Mouse (Mus musculus) CH12.LX (cell line): ENCODE results near the gene Ctc1. TPM values are rescaled to one million over a fixed set of nuclear protein-coding genes. Genes with fewer than 3 reads are reported as not detected.

Experiments
- DNase-seq: peaks from one replicate; pipeline ENCODE4 v3.0.0-alpha.2; 2013; ENCODE audit errors: extremely low read depth
- H3K27ac ChIP-seq: 2 replicates; pipeline ENCODE4 v1.5.1; 2012; ENCODE audit warnings: low read depth, mild to moderate bottlenecking, control low read depth, moderate library complexity; ENCODE audit not compliant: insufficient read depth
- H3K27me3 ChIP-seq: replicated peaks from 2 replicates; pipeline ENCODE3; 2012; ENCODE audit warnings: inconsistent platforms
- H3K36me3 ChIP-seq, 2 experiments: replicated peaks in 1 of 2; 2 replicates each; pipeline versions ENCODE3 to v1.6.1; 2012; ENCODE audit warnings: inconsistent platforms in 1 of 2, low read length in 1 of 2, mild to moderate bottlenecking in 1 of 2, mixed read lengths in 1 of 2, moderate library complexity in 1 of 2; ENCODE audit not compliant: control insufficient read depth in 1 of 2, insufficient read depth in 1 of 2
- H3K4me1 ChIP-seq, 2 experiments: 2 replicates each; pipeline ENCODE4 v1.6.1; 2012; ENCODE audit warnings: inconsistent platforms in 1 of 2, moderate library complexity in 1 of 2; ENCODE audit not compliant: insufficient read depth in 2 of 2, control insufficient read depth in 1 of 2
- H3K4me2 ChIP-seq: 2 replicates; pipeline ENCODE4 v1.6.1; 2012; ENCODE audit warnings: low read depth, mild to moderate bottlenecking, control low read depth; ENCODE audit not compliant: poor library complexity, insufficient read depth, severe bottlenecking
- H3K4me3 ChIP-seq, 3 experiments: fragments of 150-350 bp in 1 of 3; sonication (generic) in 1 of 3; replicated peaks in 1 of 3; 2 replicates each; pipeline versions ENCODE3 to v1.5.1; 2011 to 2012; ENCODE audit warnings: low read depth in 2 of 3, low read length in 2 of 3, mild to moderate bottlenecking in 2 of 3, moderate library complexity in 2 of 3, control low read depth in 1 of 3, improper control_type of control experiment in 1 of 3, inconsistent platforms in 1 of 3, mixed read lengths in 1 of 3; ENCODE audit not compliant: poor library complexity in 1 of 3
- H3K79me2 ChIP-seq: replicated peaks from 2 replicates; pipeline ENCODE4 v1.6.1; 2012; ENCODE audit warnings: mild to moderate bottlenecking, moderate library complexity; ENCODE audit not compliant: control insufficient read depth, poor library complexity, insufficient read depth, severe bottlenecking; ENCODE audit errors: extremely low read depth
- H3K9ac ChIP-seq: 2 replicates; pipeline ENCODE4 v1.6.1; 2012; ENCODE audit warnings: low read depth, mild to moderate bottlenecking, control low read depth, moderate library complexity; ENCODE audit not compliant: insufficient read depth
- H3K9me3 ChIP-seq: replicated peaks from 2 replicates; pipeline ENCODE3; 2012; ENCODE audit warnings: low read length, inconsistent platforms, mixed read lengths
- BHLHE40 ChIP-seq: IDR thresholded peaks from 2 replicates; pipeline ENCODE4 v1.6.1; 2011; ENCODE audit warnings: mild to moderate bottlenecking, low read depth, low read length, improper control_type of control experiment
- CHD2 ChIP-seq: IDR thresholded peaks from 2 replicates; pipeline ENCODE4 v1.6.1; 2011; ENCODE audit warnings: low read length, improper control_type of control experiment
- E2F4 ChIP-seq: IDR thresholded peaks from 2 replicates; pipeline ENCODE4 v1.6.1; 2011; ENCODE audit warnings: low read depth, low read length, improper control_type of control experiment; ENCODE audit not compliant: insufficient replicate concordance
- GABPA ChIP-seq: IDR thresholded peaks from 2 replicates; pipeline ENCODE4 v1.6.1; 2012; ENCODE audit warnings: low read depth, low read length, improper control_type of control experiment, inconsistent platforms; ENCODE audit not compliant: insufficient replicate concordance
- HCFC1 ChIP-seq: IDR thresholded peaks from 2 replicates; pipeline ENCODE4 v1.6.1; 2012; ENCODE audit warnings: low read depth, mild to moderate bottlenecking, inconsistent platforms, low read length, improper control_type of control experiment
- IRF4 ChIP-seq: IDR thresholded peaks from 2 replicates; pipeline ENCODE4 v1.6.1; 2014; ENCODE audit warnings: low read depth, mild to moderate bottlenecking, inconsistent platforms, low read length, improper control_type of control experiment
- JUN ChIP-seq: IDR thresholded peaks from 2 replicates; pipeline ENCODE4 v1.6.1; 2011; ENCODE audit warnings: low read depth, mild to moderate bottlenecking, low read length, improper control_type of control experiment, moderate library complexity; ENCODE audit not compliant: insufficient read depth
- JUND ChIP-seq: conservative IDR thresholded peaks from 2 replicates; pipeline ENCODE4 v1.6.1; 2011; ENCODE audit warnings: low read depth, low read length, improper control_type of control experiment
- KAT2A ChIP-seq: IDR thresholded peaks from 2 replicates; pipeline ENCODE4 v1.6.1; 2012; ENCODE audit warnings: low read length, improper control_type of control experiment, inconsistent platforms; ENCODE audit not compliant: insufficient replicate concordance
- MAFK ChIP-seq: IDR thresholded peaks from 2 replicates; pipeline ENCODE4 v1.6.1; 2011; ENCODE audit warnings: low read length, improper control_type of control experiment; ENCODE audit not compliant: insufficient replicate concordance
- MAX ChIP-seq: IDR thresholded peaks from 2 replicates; pipeline ENCODE4 v1.6.1; 2011; ENCODE audit warnings: low read length, improper control_type of control experiment
- MAZ ChIP-seq: IDR thresholded peaks from 2 replicates; pipeline ENCODE4 v1.6.1; 2012; ENCODE audit warnings: low read depth, mild to moderate bottlenecking, inconsistent platforms, low read length, improper control_type of control experiment, moderate library complexity
- MEF2A ChIP-seq: IDR thresholded peaks from 2 replicates; pipeline ENCODE4 v1.6.1; 2014; ENCODE audit warnings: low read depth, mild to moderate bottlenecking, inconsistent platforms, low read length, improper control_type of control experiment, borderline replicate concordance
- MXI1 ChIP-seq: IDR thresholded peaks from 2 replicates; pipeline ENCODE4 v1.6.1; 2011; ENCODE audit warnings: mild to moderate bottlenecking, low read depth, low read length, improper control_type of control experiment
- NELFE ChIP-seq: IDR thresholded peaks from 2 replicates; pipeline ENCODE4 v1.6.1; 2011; ENCODE audit warnings: low read depth, low read length, improper control_type of control experiment
- POLR2A ChIP-seq: IDR thresholded peaks from 2 replicates; pipeline ENCODE4 v1.6.1; 2011; ENCODE audit warnings: low read depth, mild to moderate bottlenecking, improper control_type of control experiment, low read length
- RAD21 ChIP-seq: IDR thresholded peaks from 2 replicates; pipeline ENCODE4 v1.6.1; 2011; ENCODE audit warnings: low read depth, mild to moderate bottlenecking, low read length, improper control_type of control experiment, moderate library complexity
- RCOR1 ChIP-seq: conservative IDR thresholded peaks from 2 replicates; pipeline ENCODE4 v1.6.1; 2012; ENCODE audit warnings: low read depth, mild to moderate bottlenecking, inconsistent platforms, low read length, improper control_type of control experiment
- SIN3A ChIP-seq: IDR thresholded peaks from 2 replicates; pipeline ENCODE4 v1.6.1; 2012; ENCODE audit warnings: low read length, improper control_type of control experiment, inconsistent platforms
- SMC3 ChIP-seq: IDR thresholded peaks from 2 replicates; pipeline ENCODE4 v1.6.1; 2011; ENCODE audit warnings: low read depth, low read length, improper control_type of control experiment
- TBP ChIP-seq: conservative IDR thresholded peaks from 2 replicates; pipeline ENCODE4 v1.6.1; 2011; ENCODE audit warnings: low read depth, low read length, improper control_type of control experiment
- USF2 ChIP-seq: conservative IDR thresholded peaks from 2 replicates; pipeline ENCODE4 v1.6.1; 2011; ENCODE audit warnings: low read depth, low read length, improper control_type of control experiment
- ZC3H11A ChIP-seq: IDR thresholded peaks from 2 replicates; pipeline ENCODE4 v1.6.1; 2012; ENCODE audit warnings: low read depth, mild to moderate bottlenecking, inconsistent platforms, low read length, improper control_type of control experiment
- ZMIZ1 ChIP-seq: IDR thresholded peaks from 2 replicates; pipeline ENCODE4 v1.6.1; 2012; ENCODE audit warnings: low read depth, mild to moderate bottlenecking, inconsistent platforms, low read length, improper control_type of control experiment
- dilution Hi-C: fragments of 300-500 bp; cut with MboI; formaldehyde crosslinking; loops from 2 replicates; pipeline ENCODE4 v1.14.3; 2020; ENCODE audit warnings: low sequenced_read_pairs; ENCODE audit not compliant: extremely low pct_unique_long_range_greater_than_20kb, extremely low pct_ligation_motif_present
- in situ Hi-C: fragments of 300-500 bp; cut with MboI; formaldehyde crosslinking; loops from 3 replicates; pipeline ENCODE4 v1.14.3; 2019; ENCODE audit warnings: low sequenced_read_pairs, low pct_ligation_motif_present, low pct_unique_long_range_greater_than_20kb, mixed read lengths
- polyA plus RNA-seq: library from polyadenylated mRNA; unstranded; fragments of >175 nt; gene quantifications from 2 replicates; pipeline ENCODE4 v1.2.1, GENCODE M21; 2012; ENCODE audit warnings: low read depth; ENCODE audit not compliant: insufficient read length
- total RNA-seq, 2 experiments: library from RNA; depleted of rRNA; stranded (reverse); fragments of 300-350 nt in 1 of 2; fragments of >200 nt in 1 of 2; gene quantifications; 2 replicates each; pipeline ENCODE4 v1.2.3; 2012 to 2014

Gene Ctc1
- total and polyA plus RNA-seq, 3 experiments: 20.5 to 69.8 (median 44.8) TPM

- Histone ChIP-seq H3K36me3 (peaks cover 42 to 76% of the 10 kb centered on the region in 2 experiments), H3K9me3 (no peaks in the 10 kb centered on the region), H3K4me2 (no peak overlapping the region), H3K4me3 (no peak overlapping the region), H3K4me1 (peaks cover 16 to 65% of the 10 kb centered on the region in 2 experiments), H3K9ac (no peak overlapping the region), H3K27me3 (no peaks in the 10 kb centered on the region), H3K79me2 (peaks cover 53% of the 10 kb centered on the region), H3K27ac (no peak overlapping the region)
- dilution Hi-C loops: no loop called here
- no peak for DNase-seq
- in situ Hi-C loops: no loop called here
- TF ChIP-seq IRF4 (no peak), NELFE (no peak), BHLHE40 (no peak), MAFK (no peak), JUN (no peak), GABPA (no peak), HCFC1 (no peak), MAX (no peak), TBP (no peak), SIN3A (no peak), RAD21 (no peak)
- TF ChIP-seq, all 38 proteins: peak for 0
Observed at GRCm38 (mm10) chr11:69050748-69051147, 35.0 kb downstream of the Ctc1 start.

GRCm38 (mm10) chr11:69051771-69052170 lies 36.1 kb downstream of the Ctc1 start:
- no peaks in the 10 kb centered on the region for H3K9me3 ChIP-seq
- no peak overlapping the region for H3K27ac ChIP-seq
- no peak for TF ChIP-seq ZC3H11A
- TF ChIP-seq MAZ: no peak
- TF ChIP-seq SMC3: no peak
- TF ChIP-seq MXI1: no peak
- no peak for TF ChIP-seq MAX
- TF ChIP-seq KAT2A: no peak
- TF ChIP-seq SIN3A: no peak
- TF ChIP-seq ZMIZ1: no peak
- TF ChIP-seq MEF2A: no peak
- no peak for TF ChIP-seq HCFC1
- no peak for TF ChIP-seq RCOR1
- TF ChIP-seq POLR2A: no peak
- TF ChIP-seq JUND: no peak
- no peak for TF ChIP-seq BHLHE40
- no peak for TF ChIP-seq CHD2
- TF ChIP-seq GABPA: no peak
- no peak for TF ChIP-seq USF2
- TF ChIP-seq E2F4: no peak
- TF ChIP-seq, all 38 proteins: peak for 0
- peaks cover 42 to 78% of the 10 kb centered on the region in 2 experiments for H3K36me3 ChIP-seq
- no peak overlapping the region for H3K9ac ChIP-seq
- no peaks in the 10 kb centered on the region for H3K27me3 ChIP-seq
- H3K4me3 ChIP-seq: no peak overlapping the region
- DNase-seq: no peak
- in situ Hi-C loops: no loop called here
- H3K4me1 ChIP-seq: peaks cover 16 to 64% of the 10 kb centered on the region in 2 experiments
- H3K79me2 ChIP-seq: peaks cover 43% of the 10 kb centered on the region
- dilution Hi-C loops: no loop called here
- no peak overlapping the region for H3K4me2 ChIP-seq
